Mouse (Mus musculus) liver, adult 2 months (tissue): ENCODE measurements at regions not wholly inside any gene's neighbourhood (a gene's known extent, or its start where the extent isn't known, plus 50 kb on each side); places are given as distances from the start of the nearest gene placed in this dataset.
"Not testable (repeated sequence)": the region's sequence is repeated elsewhere in the genome, so short reads cannot be mapped to it uniquely, and the experiment has no call there.

ENCODE experiments used
- DNase-seq: peaks from one replicate; pipeline ENCODE4 v3.0.0-alpha.2; 2011; ENCODE audit warnings: low read depth, low spot score; ENCODE audit errors: extremely low read depth
- H3K27ac ChIP-seq: fragments of 200-500 bp; replicated peaks from 2 replicates; pipeline ENCODE4 v1.5.1; 2012; ENCODE audit warnings: low read depth, mild to moderate bottlenecking, control low read depth, inconsistent platforms, low read length; ENCODE audit not compliant: insufficient read depth
- H3K27me3 ChIP-seq: fragments of 200-500 bp; 2 replicates; pipeline ENCODE4 v1.6.1; 2012; ENCODE audit warnings: mild to moderate bottlenecking, moderate library complexity, low read length, inconsistent platforms; ENCODE audit not compliant: control insufficient read depth, insufficient read depth
- H3K36me3 ChIP-seq: fragments of 200-500 bp; 2 replicates; pipeline ENCODE4 v1.6.1; 2012; ENCODE audit warnings: low read length, inconsistent platforms; ENCODE audit not compliant: control insufficient read depth, insufficient read depth
- H3K4me1 ChIP-seq: fragments of 200-500 bp; 2 replicates; pipeline ENCODE4 v1.6.1; 2011; ENCODE audit warnings: low read length; ENCODE audit not compliant: control insufficient read depth, insufficient read depth
- H3K4me3 ChIP-seq: fragments of 200-500 bp; 2 replicates; pipeline ENCODE4 v1.5.1; 2011; ENCODE audit warnings: low read depth, mild to moderate bottlenecking, control low read depth, low read length, moderate library complexity; ENCODE audit not compliant: insufficient read depth
- H3K79me2 ChIP-seq: fragments of 200-500 bp; 2 replicates; pipeline ENCODE4 v1.6.1; 2012; ENCODE audit warnings: inconsistent platforms, mild to moderate bottlenecking, low read length, moderate library complexity; ENCODE audit not compliant: control insufficient read depth, insufficient read depth
- H3K9ac ChIP-seq: fragments of 200-500 bp; 2 replicates; pipeline ENCODE4 v1.6.1; 2012; ENCODE audit warnings: low read depth, mild to moderate bottlenecking, control low read depth, inconsistent platforms, low read length
- CTCF ChIP-seq: fragments of 200-500 bp; IDR thresholded peaks from 2 replicates; pipeline ENCODE4 v1.5.1; 2011; ENCODE audit warnings: low read depth, low read length, control low read depth
- POLR2A ChIP-seq: fragments of 200-500 bp; IDR thresholded peaks from 2 replicates; pipeline ENCODE4 v1.6.1; 2011; ENCODE audit warnings: low read length, control low read depth; ENCODE audit not compliant: insufficient read depth; ENCODE audit errors: extremely low read depth
- WGBS: fragments of 180-500 bp; shearing (Covaris S2); methylation state at CpG from one replicate; pipeline ENCODE4 v1.1.7; 2018; 5-methylcytosine and 5-hydroxymethylcytosine counted together

DNA sequence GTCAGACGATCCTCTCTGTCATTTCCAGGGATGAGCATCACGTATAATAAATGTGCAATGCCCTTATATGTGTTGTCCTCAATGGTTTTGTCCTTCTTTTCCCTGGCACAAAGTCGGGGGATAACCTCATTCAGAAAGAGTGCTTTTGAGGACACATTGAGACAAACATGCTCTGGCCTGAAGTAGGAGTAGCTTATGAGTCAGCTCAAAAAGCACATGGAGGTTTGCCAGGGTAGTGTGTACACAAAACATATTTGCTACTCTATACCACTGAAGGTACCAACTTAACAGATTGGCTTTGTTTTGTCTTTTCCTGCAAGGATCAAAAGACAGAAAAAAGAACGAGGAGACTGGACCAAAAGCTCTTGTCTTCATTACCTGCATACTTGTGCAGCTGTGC is 682.1 kb upstream of the Grid2 start:
- no peak for TF ChIP-seq POLR2A
- TF ChIP-seq CTCF = no peak

DNA sequence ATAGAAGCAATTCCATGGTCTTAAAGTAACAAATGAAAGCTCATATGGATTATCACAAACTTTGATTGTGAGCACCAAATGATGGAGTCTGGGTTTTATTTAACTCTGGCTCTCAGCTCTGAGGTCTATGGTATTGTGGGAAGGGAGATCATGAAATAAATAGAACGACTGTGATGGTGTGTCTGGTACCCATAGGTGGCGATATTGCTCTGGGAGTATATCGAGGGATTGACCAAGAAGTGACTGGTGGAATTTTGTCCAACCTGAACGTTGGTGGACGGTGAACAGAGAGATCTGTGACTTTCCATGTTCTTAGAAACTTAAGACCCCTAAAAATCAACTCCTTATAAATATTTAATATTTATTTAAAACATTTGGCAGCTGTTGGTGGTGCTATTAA is 679.5 kb upstream of the Grid2 start:
- Histone ChIP-seq H3K36me3 (no peaks in the 10 kb centered on the region), H3K4me3 (no peak overlapping the region), H3K9ac (no peak overlapping the region), H3K79me2 (no peaks in the 10 kb centered on the region), H3K27me3 (no peaks in the 10 kb centered on the region), H3K27ac (no peak overlapping the region), H3K4me1 (no peaks in the 10 kb centered on the region)
- peak; percentile 44 for DNase-seq
- TF ChIP-seq POLR2A (no peak), CTCF (no peak)
- 18% methylated on average over 5 of the region's 5 CpGs for WGBS

More for the DNA sequence above, 682.1 kb upstream of the Grid2 start:
- Histone ChIP-seq H3K4me1 (no peaks in the 10 kb centered on the region), H3K9ac (no peak overlapping the region), H3K27ac (no peak overlapping the region), H3K79me2 (no peaks in the 10 kb centered on the region), H3K27me3 (no peaks in the 10 kb centered on the region), H3K36me3 (no peaks in the 10 kb centered on the region), H3K4me3 (no peak overlapping the region)
- no peak for DNase-seq
- WGBS = 68% methylated on average over 4 of the region's 4 CpGs

DNA sequence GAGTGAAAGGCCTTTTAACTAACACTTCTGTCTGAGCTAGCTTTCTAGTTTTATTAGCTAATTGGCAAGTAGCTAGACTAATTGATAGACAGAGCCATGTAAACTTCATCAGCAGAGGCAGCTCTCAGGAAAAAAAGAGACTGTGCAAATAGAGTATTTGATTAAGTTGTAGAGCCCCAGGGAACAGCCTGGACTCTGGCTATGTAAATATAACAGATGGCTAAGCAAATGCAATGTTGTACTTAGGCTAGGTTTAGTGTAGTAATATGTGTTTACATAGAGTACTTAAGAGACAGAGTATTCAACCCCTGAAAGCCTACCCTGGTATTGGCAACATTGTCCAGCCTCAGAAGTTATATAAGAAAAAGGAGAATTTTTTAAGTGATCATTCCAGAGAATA is 635.1 kb upstream of the Grid2 start:
- H3K36me3 ChIP-seq = no peaks in the 10 kb centered on the region
- peak; percentile 37 for DNase-seq
- H3K9ac ChIP-seq = no peak overlapping the region
- no peaks in the 10 kb centered on the region for H3K79me2 ChIP-seq
- no peak overlapping the region for H3K4me3 ChIP-seq
- H3K4me1 ChIP-seq = no peaks in the 10 kb centered on the region
- no peak overlapping the region for H3K27ac ChIP-seq
- TF ChIP-seq POLR2A (no peak), CTCF (no peak)
- no peaks in the 10 kb centered on the region for H3K27me3 ChIP-seq

DNA sequence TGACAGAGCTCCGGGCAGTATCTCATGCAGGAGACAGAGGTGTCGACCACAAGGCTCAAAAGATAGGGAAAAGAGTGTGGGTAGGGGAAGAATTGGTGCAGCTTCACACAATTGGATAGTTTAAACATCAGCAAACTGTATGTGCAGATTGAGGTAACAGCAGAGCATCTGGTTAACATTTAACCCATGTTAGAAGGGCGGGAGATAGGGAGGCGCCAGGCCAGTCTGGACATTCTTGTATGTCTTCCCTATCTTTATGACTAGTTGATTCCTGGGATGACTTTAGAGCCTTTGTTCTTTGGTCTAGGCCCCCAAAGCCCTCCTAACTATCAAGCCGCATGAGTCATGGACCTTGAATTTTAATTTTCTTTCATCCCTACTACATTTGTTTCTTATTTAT is 587.6 kb upstream of the Grid2 start:
- H3K36me3 ChIP-seq = not testable (repeated sequence)
- WGBS = 67% methylated on average over 5 of the region's 5 CpGs

DNA sequence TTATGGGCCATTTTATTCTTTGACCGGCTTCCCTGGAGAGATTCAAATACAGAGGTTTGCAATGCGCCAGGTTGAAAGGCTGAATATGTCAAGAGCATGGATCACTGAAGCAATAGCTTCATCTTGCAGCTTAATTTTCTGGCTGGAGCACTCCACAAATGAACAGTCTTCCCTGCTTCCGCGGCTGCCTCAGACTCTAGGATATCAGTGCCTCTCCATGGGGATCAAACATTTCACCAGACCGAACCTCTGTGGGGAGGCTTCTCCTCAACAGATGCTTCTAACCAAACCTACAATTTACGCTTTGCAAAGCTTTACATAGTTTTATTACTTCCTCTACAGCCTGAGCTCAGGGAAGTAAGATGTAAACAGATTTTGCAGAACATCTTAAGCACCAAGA is 537.3 kb upstream of the Grid2 start:
- H3K27ac ChIP-seq = no peak overlapping the region
- no peaks in the 10 kb centered on the region for H3K4me1 ChIP-seq
- no peak overlapping the region for H3K9ac ChIP-seq
- no peaks in the 10 kb centered on the region for H3K27me3 ChIP-seq
- 70% methylated on average over 6 of the region's 6 CpGs for WGBS
- no peaks in the 10 kb centered on the region for H3K79me2 ChIP-seq
- no peak overlapping the region for H3K4me3 ChIP-seq
- no peaks in the 10 kb centered on the region for H3K36me3 ChIP-seq
- TF ChIP-seq CTCF = no peak
- TF ChIP-seq POLR2A = no peak
- no peak for DNase-seq

More for the DNA sequence above, 587.6 kb upstream of the Grid2 start:
- not testable (repeated sequence) for H3K4me3 ChIP-seq, DNase-seq, H3K4me1 ChIP-seq, H3K27me3 ChIP-seq, H3K9ac ChIP-seq, H3K79me2 ChIP-seq, H3K27ac ChIP-seq

DNA sequence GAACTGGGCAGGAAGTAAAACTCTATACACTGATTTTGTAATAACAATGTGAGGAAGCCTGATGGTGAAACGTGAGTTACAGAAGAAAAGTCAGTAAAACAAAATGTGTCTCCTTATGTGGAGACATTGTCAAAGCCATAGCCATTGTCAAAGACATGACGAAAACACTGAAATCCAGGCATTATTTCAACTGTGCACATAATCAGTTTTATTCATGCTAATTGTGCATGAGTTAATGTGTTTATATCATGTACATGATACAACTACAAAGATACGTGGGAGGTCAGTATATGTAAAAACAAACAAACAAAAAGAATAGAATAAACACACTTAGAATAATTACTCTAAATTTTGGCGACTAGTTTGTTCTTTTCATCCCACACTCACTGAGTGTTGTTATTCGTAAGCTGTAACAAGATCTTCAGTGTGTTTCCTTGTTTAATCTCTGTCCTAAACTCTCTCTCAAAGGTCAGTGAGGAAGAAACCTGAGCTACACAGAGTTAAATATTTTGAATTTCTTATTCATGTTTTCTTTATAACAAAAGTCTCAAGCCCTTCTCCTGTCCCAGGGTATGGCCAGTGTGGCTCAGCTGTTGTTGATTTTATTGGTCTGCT is 536.0 kb upstream of the Grid2 start:
- Histone ChIP-seq H3K27me3 (no peaks in the 10 kb centered on the region), H3K79me2 (no peaks in the 10 kb centered on the region), H3K27ac (no peak overlapping the region), H3K9ac (no peak overlapping the region), H3K4me1 (no peaks in the 10 kb centered on the region), H3K4me3 (no peak overlapping the region), H3K36me3 (no peaks in the 10 kb centered on the region)
- TF ChIP-seq CTCF (no peak), POLR2A (no peak)
- WGBS = 64% methylated on average over 5 of the region's 5 CpGs
- no peak for DNase-seq
